Comparison of ENCODE assay signal across 22 mouse cellular contexts in the genomic region with DNA sequence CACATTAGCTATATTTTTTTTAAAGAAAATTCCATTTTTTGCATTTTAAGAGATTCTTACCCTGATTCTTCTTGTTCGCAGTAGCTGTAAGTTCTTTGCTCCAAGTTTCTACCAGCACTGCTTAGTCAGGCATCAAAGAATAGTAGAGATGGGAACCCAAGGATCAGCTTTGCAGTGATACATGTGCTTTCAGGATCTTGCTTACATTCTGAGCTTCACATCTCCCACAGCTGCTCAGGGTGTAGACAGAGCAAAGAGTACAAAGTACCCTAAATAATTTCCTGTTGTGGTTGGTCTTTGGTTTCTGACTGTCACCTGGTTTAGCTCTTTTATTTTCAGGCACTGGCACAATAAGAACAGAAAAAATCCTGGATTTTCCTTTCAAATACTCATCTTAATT. TPM values are rescaled to one million over a fixed set of nuclear protein-coding genes. Genes with fewer than 3 reads are reported as not detected.
DNase-seq lines count a peak whose midpoint lies in the region; ATAC-seq and TF ChIP-seq lines count a peak whose summit lies in the region.
"Had no signal": no experiment of that assay in that cellular context is flagged by ENCODE, and none has a peak within 500 bp of the region (broad histone marks: within the 10 kb centered on the region; RNA-seq: fewer than 3 reads in every experiment).

No protein-coding gene starts in this region.

- ATAC-seq in liver, embryonic 16.5 days (ENCODE audit: low read depth): 0 out of 2 replicates have a peak, but pooled peaks have one; percentile 37
- no peak for ATAC-seq in intestine, postnatal 0 days
- no peak for ATAC-seq in hindbrain, embryonic 16.5 days
- no peak for ATAC-seq in hindbrain, embryonic 12.5 days (ENCODE audit: low FRiP score)
- ATAC-seq: forebrain, postnatal 0 days; midbrain, embryonic 16.5 days had no signal

- no peaks in the 10 kb centered on the region for H3K9me3 ChIP-seq in liver, embryonic 16.5 days (replicated peaks; ENCODE audit: control insufficient read depth, low read length)
- no peaks in the 10 kb centered on the region for H3K9me3 ChIP-seq in CH12.LX (replicated peaks; ENCODE audit: low read length)
- H3K9me3 ChIP-seq in intestine, postnatal 0 days (ENCODE audit: control insufficient read depth): no peaks in the 10 kb centered on the region
- no peaks in the 10 kb centered on the region for H3K9me3 ChIP-seq in hindbrain, embryonic 16.5 days (ENCODE audit: control insufficient read depth, low read length)
- H3K9me3 ChIP-seq in hindbrain, embryonic 12.5 days (replicated peaks): no peaks in the 10 kb centered on the region
- H3K9me3 ChIP-seq: forebrain, embryonic 10.5 days; G1E; hindbrain, embryonic 13.5 days; limb, embryonic 12.5 days had no signal

- TF ChIP-seq POLR2A in CH12.LX (IDR thresholded peaks at IDR 0.05; ENCODE audit: low read depth, low read length): no peak

- in situ Hi-C loops in CH12.LX (cut with MboI; ENCODE audit: low pct_ligation_motif_present, low pct_unique_long_range_greater_than_20kb, low sequenced_read_pairs): loop anchor here (10.0 to 25.0 kb wide), 4 partner anchors 58 to 398 kb away; no protein-coding TSS in a partner anchor

- DNase-seq in liver (no peak), CH12.LX (ENCODE audit: extremely low read depth) (peak; percentile 36)
- DNase-seq in thymus, postnatal 25 days: peak; percentile 23
- no peak for DNase-seq in urinary bladder, postnatal 36 days (ENCODE audit: low spot score in 2 of 2)
- DNase-seq: cerebellum, adult 2 months; forebrain, postnatal 0 days; heart, postnatal 10 days; kidney, adult 18-20 months; kidney, postnatal 14 days; lung, postnatal 14 days had no signal

- TF ChIP-seq EP300 in CH12.LX (IDR thresholded peaks at IDR 0.05; ENCODE audit: low read length): peak; percentile 68; the same call in 1 of the 2 replicates

- H3K27me3 ChIP-seq in liver, embryonic 16.5 days (ENCODE audit: control insufficient read depth, insufficient read depth, low read depth, low read length): no peaks in the 10 kb centered on the region
- no peaks in the 10 kb centered on the region for H3K27me3 ChIP-seq in CH12.LX (replicated peaks)
- no peaks in the 10 kb centered on the region for H3K27me3 ChIP-seq in intestine, postnatal 0 days (replicated peaks; ENCODE audit: control insufficient read depth, insufficient read depth, low read length)
- no peaks in the 10 kb centered on the region for H3K27me3 ChIP-seq in hindbrain, embryonic 16.5 days (replicated peaks; ENCODE audit: control insufficient read depth, insufficient read depth, low read length)
- no peaks in the 10 kb centered on the region for H3K27me3 ChIP-seq in hindbrain, embryonic 12.5 days
- H3K27me3 ChIP-seq: hindbrain, embryonic 13.5 days; limb, embryonic 12.5 days had no signal

- H3K4me3 ChIP-seq in liver, embryonic 16.5 days (ENCODE audit: low read depth, low read length): no peak overlapping the region
- no peak overlapping the region for H3K4me3 ChIP-seq in CH12.LX (replicated peaks in 1 of 3; ENCODE audit: low read depth in 2 of 3, low read length in 2 of 3, poor library complexity in 1 of 3)
- no peak overlapping the region for H3K4me3 ChIP-seq in intestine, postnatal 0 days (ENCODE audit: low read depth, low read length)
- H3K4me3 ChIP-seq in hindbrain, embryonic 16.5 days (ENCODE audit: low read length): no peak overlapping the region
- H3K4me3 ChIP-seq in hindbrain, embryonic 12.5 days: no peak overlapping the region
- H3K4me3 ChIP-seq: forebrain, embryonic 10.5 days; hindbrain, embryonic 13.5 days; left cerebral cortex, adult 2 months; limb, embryonic 12.5 days had no signal

- H3K36me3 ChIP-seq in liver, embryonic 16.5 days (ENCODE audit: control insufficient read depth, insufficient read depth): no peaks in the 10 kb centered on the region
- peaks cover 2 to 11% of the 10 kb centered on the region in 2 experiments for H3K36me3 ChIP-seq in CH12.LX (replicated peaks in 1 of 2; ENCODE audit: control insufficient read depth in 1 of 2, insufficient read depth in 1 of 2, low read length in 1 of 2)
- H3K36me3 ChIP-seq in intestine, postnatal 0 days (ENCODE audit: control insufficient read depth, insufficient read depth): no peaks in the 10 kb centered on the region
- H3K36me3 ChIP-seq in hindbrain, embryonic 16.5 days (ENCODE audit: control insufficient read depth, insufficient read depth, low read length): no peaks in the 10 kb centered on the region
- peaks cover 4% of the 10 kb centered on the region; the same call in 1 of the 2 replicates for H3K36me3 ChIP-seq in hindbrain, embryonic 12.5 days

- dilution Hi-C loops in CH12.LX (cut with MboI; ENCODE audit: extremely low pct_ligation_motif_present, extremely low pct_unique_long_range_greater_than_20kb, low sequenced_read_pairs): no loop called here

- H3K4me2 ChIP-seq in liver, embryonic 16.5 days (ENCODE audit: low read depth, low read length): no peak overlapping the region
- H3K4me2 ChIP-seq in CH12.LX (ENCODE audit: insufficient read depth, low read depth, poor library complexity, severe bottlenecking): peak overlapping the region; percentile 34
- 0 out of 2 replicates have a peak overlapping the region, but pooled peaks have one; percentile 18 for H3K4me2 ChIP-seq in intestine, postnatal 0 days (replicated peaks; ENCODE audit: low read depth)
- H3K4me2 ChIP-seq in hindbrain, embryonic 16.5 days (ENCODE audit: low read length): no peak overlapping the region
- H3K4me2 ChIP-seq in hindbrain, embryonic 12.5 days (replicated peaks): no peak overlapping the region
- H3K4me2 ChIP-seq: heart, embryonic 11.5 days; hindbrain, embryonic 13.5 days; limb, embryonic 12.5 days had no signal

- WGBS in liver, embryonic 16.5 days (ENCODE audit: insufficient replicate concordance): 58% methylated on average over 1 of the region's 1 CpGs
- 61% methylated on average over 1 of the region's 1 CpGs for WGBS in intestine, postnatal 0 days
- WGBS in hindbrain, embryonic 16.5 days: 77% methylated on average over 1 of the region's 1 CpGs
- 73% methylated on average over 1 of the region's 1 CpGs for WGBS in hindbrain, embryonic 12.5 days

- H3K79me2 ChIP-seq in CH12.LX (replicated peaks; ENCODE audit: control insufficient read depth, extremely low read depth, insufficient read depth, poor library complexity, severe bottlenecking): peaks cover 48% of the 10 kb centered on the region

- no peak for TF ChIP-seq CTCF in CH12.LX (conservative IDR thresholded peaks at IDR 0.05 in 1 of 2, IDR thresholded peaks at IDR 0.05 in 1 of 2; ENCODE audit: low read depth in 2 of 2, low read length in 2 of 2)
- TF ChIP-seq CTCF in intestine, postnatal 0 days (IDR thresholded peaks at IDR 0.05; ENCODE audit: low read depth): no peak

- no peak overlapping the region for H3K27ac ChIP-seq in liver, embryonic 16.5 days (ENCODE audit: low read length)
- no peak overlapping the region for H3K27ac ChIP-seq in CH12.LX (ENCODE audit: insufficient read depth, low read depth)
- H3K27ac ChIP-seq in intestine, postnatal 0 days (ENCODE audit: low read depth, low read length): no peak overlapping the region
- no peak overlapping the region for H3K27ac ChIP-seq in hindbrain, embryonic 16.5 days (ENCODE audit: low read depth, low read length)
- H3K27ac ChIP-seq in hindbrain, embryonic 12.5 days: no peak overlapping the region
- H3K27ac ChIP-seq: forebrain, embryonic 10.5 days; hindbrain, embryonic 13.5 days; left cerebral cortex, adult 2 months; limb, embryonic 12.5 days; liver, embryonic 14.5 days had no signal

- no peak overlapping the region for H3K9ac ChIP-seq in liver, embryonic 16.5 days (ENCODE audit: low read depth, low read length)
- no peak overlapping the region for H3K9ac ChIP-seq in CH12.LX (ENCODE audit: insufficient read depth, low read depth)
- no peak overlapping the region for H3K9ac ChIP-seq in intestine, postnatal 0 days (ENCODE audit: low read depth, low read length)
- H3K9ac ChIP-seq in hindbrain, embryonic 16.5 days (ENCODE audit: low read depth, low read length): no peak overlapping the region
- no peak overlapping the region for H3K9ac ChIP-seq in hindbrain, embryonic 12.5 days
- H3K9ac ChIP-seq: forebrain, postnatal 0 days; hindbrain, embryonic 13.5 days; limb, embryonic 12.5 days; liver, embryonic 14.5 days had no signal

- peaks cover 2% of the 10 kb centered on the region; the same call in 1 of the 2 replicates for H3K4me1 ChIP-seq in liver, embryonic 16.5 days (ENCODE audit: control insufficient read depth, low read depth, low read length)
- peaks cover 0 to 59% of the 10 kb centered on the region in 2 experiments; a peak in 3 of 4 replicates for H3K4me1 ChIP-seq in CH12.LX (ENCODE audit: control insufficient read depth in 1 of 2, insufficient read depth in 2 of 2)
- H3K4me1 ChIP-seq in intestine, postnatal 0 days (replicated peaks; ENCODE audit: control insufficient read depth, insufficient read depth, low read length): peaks cover 3% of the 10 kb centered on the region; the same call in 1 of the 2 replicates
- H3K4me1 ChIP-seq in hindbrain, embryonic 16.5 days (ENCODE audit: control insufficient read depth, insufficient read depth, low read depth, low read length): peaks cover 3% of the 10 kb centered on the region; the same call in 1 of the 2 replicates
- H3K4me1 ChIP-seq in hindbrain, embryonic 12.5 days: peaks cover 16% of the 10 kb centered on the region; the same call in 1 of the 2 replicates

- TF ChIP-seq RAD21 in CH12.LX (IDR thresholded peaks at IDR 0.05; ENCODE audit: low read depth, low read length): no peak

TF ChIP-seq in CH12.LX, 34 proteins besides CTCF, POLR2A, EP300 and RAD21 (continues in another document):
- TF ChIP-seq ZNF384 (IDR thresholded peaks at IDR 0.05; ENCODE audit: low read depth, low read length): no peak
- TF ChIP-seq NELFE (IDR thresholded peaks at IDR 0.05; ENCODE audit: low read depth, low read length): no peak
- TF ChIP-seq IRF4 (IDR thresholded peaks at IDR 0.05; ENCODE audit: low read depth, low read length): no peak
- TF ChIP-seq TCF12 (IDR thresholded peaks at IDR 0.05; ENCODE audit: low read depth, low read length): no peak
- TF ChIP-seq TBP (conservative IDR thresholded peaks at IDR 0.05; ENCODE audit: low read depth, low read length): no peak
- no peak for TF ChIP-seq GABPA (IDR thresholded peaks at IDR 0.05; ENCODE audit: insufficient replicate concordance, low read depth, low read length)
- no peak for TF ChIP-seq NRF1 (IDR thresholded peaks at IDR 0.05; ENCODE audit: low read depth, low read length)
- no peak for TF ChIP-seq ELF1 (IDR thresholded peaks at IDR 0.05; ENCODE audit: low read depth, low read length)
- TF ChIP-seq MEF2A (IDR thresholded peaks at IDR 0.05; ENCODE audit: borderline replicate concordance, low read depth, low read length): no peak

RNA-seq across cellular contexts. Expression of a gene that starts 9.1 kb away (rescaled TPM):
- 6.5 TPM in 2 replicates for polyA plus RNA-seq in liver, embryonic 16.5 days (2015; fragmentation: Nextera tagmentation; extraction: Ambion mirVana)
- 9.6 and 10.3 TPM in 2 replicates for total RNA-seq in CH12.LX (2012; rRNA removed)
- total RNA-seq in CH12.LX (2014; rRNA removed): 25.1 and 30.8 TPM in 2 replicates
- 13.2 and 13.7 TPM in 2 replicates for polyA plus RNA-seq in CH12.LX (2012; ENCODE audit: insufficient read length, low read depth)
- polyA plus RNA-seq in intestine, postnatal 0 days (2015; fragmentation: Nextera tagmentation; extraction: Ambion mirVana): 26.0 and 26.6 TPM in 2 replicates
- polyA plus RNA-seq in hindbrain, embryonic 16.5 days (2015; fragmentation: Nextera tagmentation; extraction: Ambion mirVana): 31.8 and 34.8 TPM in 2 replicates
- polyA plus RNA-seq in hindbrain, embryonic 12.5 days (2016; fragmentation: Nextera tagmentation; extraction: Ambion mirVana): 37.7 and 38.3 TPM in 2 replicates

Comparison
In these comparisons a context has a peak if more than half of its experiments do, and no peak if none do; other contexts are left out.
1. H3K4me2 ChIP-seq: peak in CH12.LX (single experiment) and intestine, postnatal 0 days (single experiment); none in liver, embryonic 16.5 days (single experiment), hindbrain, embryonic 16.5 days (single experiment) and hindbrain, embryonic 12.5 days (single experiment).
2. DNase-seq: peak in CH12.LX (single experiment) and thymus, postnatal 25 days (single experiment); none in liver (single experiment) and urinary bladder, postnatal 36 days (0 of 2).